Comparison of ENCODE assay signal across 8 mouse cellular contexts in genomic region chr5:35313231-35313821, GRCm38 (mm10). TPM values are rescaled to one million over a fixed set of nuclear protein-coding genes. Genes with fewer than 3 reads are reported as not detected.
DNase-seq lines count a peak whose midpoint lies in the region; ATAC-seq and TF ChIP-seq lines count a peak whose summit lies in the region.

No protein-coding gene starts in this region.

- POLR2A ChIA-PET in Patski (lab: Charles Lee): no interaction called here

- no peak for TF ChIP-seq EP300 in heart, adult 2 months (IDR thresholded peaks at IDR 0.05; ENCODE audit: insufficient read depth, low read depth, low read length)

- intact Hi-C loops in heart, adult 2 months (cut with DNase I): no loop called here

- H3K4me3 ChIP-seq in heart, adult 2 months: peak overlapping the region; percentile 26
- peak overlapping the region; percentile 24 for H3K4me3 ChIP-seq in forebrain, embryonic 12.5 days (replicated peaks)
- peak overlapping the region; percentile 17; the same call in 1 of the 2 replicates for H3K4me3 ChIP-seq in kidney, postnatal 0 days (replicated peaks; ENCODE audit: low read depth, low read length)
- H3K4me3 ChIP-seq in midbrain, embryonic 14.5 days (replicated peaks; ENCODE audit: low read depth, low read length): peak overlapping the region; percentile 35

- no peak for TF ChIP-seq CTCF in heart, adult 2 months (IDR thresholded peaks at IDR 0.05)
- TF ChIP-seq CTCF in Patski (IDR thresholded peaks at IDR 0.05): no peak
- TF ChIP-seq CTCF in kidney, postnatal 0 days (IDR thresholded peaks at IDR 0.05; ENCODE audit: low read depth): no peak

- ATAC-seq in Patski: no peak
- peak; percentile 69; the same call in 1 of the 2 replicates for ATAC-seq in forebrain, embryonic 12.5 days (ENCODE audit: low FRiP score)
- ATAC-seq in kidney, postnatal 0 days (replicated peaks; ENCODE audit: low FRiP score, low read depth): peak; percentile 65
- peak; percentile 46 for ATAC-seq in midbrain, embryonic 14.5 days (ENCODE audit: low FRiP score, low TSS enrichment)

- in situ Hi-C loops in Patski (cut with MboI; ENCODE audit: low pct_unique_long_range_greater_than_20kb): no loop called here

- H3K36me3 ChIP-seq in heart, adult 2 months (ENCODE audit: control insufficient read depth, insufficient read depth, low read length): no peaks in the 10 kb centered on the region
- H3K36me3 ChIP-seq in forebrain, embryonic 12.5 days (replicated peaks): no peaks in the 10 kb centered on the region
- no peaks in the 10 kb centered on the region for H3K36me3 ChIP-seq in kidney, postnatal 0 days (ENCODE audit: insufficient read depth, low read length)
- H3K36me3 ChIP-seq in midbrain, embryonic 14.5 days (ENCODE audit: control insufficient read depth, insufficient read depth, low read length): no peaks in the 10 kb centered on the region

- no peak overlapping the region for H3K9ac ChIP-seq in heart, adult 2 months (ENCODE audit: low read depth, low read length)
- no peak overlapping the region; the same call in 1 of the 2 replicates for H3K9ac ChIP-seq in forebrain, embryonic 12.5 days
- no peak overlapping the region for H3K9ac ChIP-seq in kidney, postnatal 0 days (ENCODE audit: low read depth, low read length)
- peak overlapping the region; percentile 52 for H3K9ac ChIP-seq in midbrain, embryonic 14.5 days (replicated peaks; ENCODE audit: low read length)

- H3K4me2 ChIP-seq in forebrain, embryonic 12.5 days: peak overlapping the region; percentile 50
- H3K4me2 ChIP-seq in kidney, postnatal 0 days (ENCODE audit: low read length): peak overlapping the region; percentile 52
- H3K4me2 ChIP-seq in midbrain, embryonic 14.5 days (ENCODE audit: low read length): peak overlapping the region; percentile 64

- H3K4me1 ChIP-seq in heart, adult 2 months (ENCODE audit: control insufficient read depth, insufficient read depth, low read length): no peaks in the 10 kb centered on the region
- peaks cover 14% of the 10 kb centered on the region for H3K4me1 ChIP-seq in forebrain, embryonic 12.5 days
- peaks cover 11% of the 10 kb centered on the region; the same call in 1 of the 2 replicates for H3K4me1 ChIP-seq in kidney, postnatal 0 days (replicated peaks; ENCODE audit: insufficient read depth, low read length)
- H3K4me1 ChIP-seq in midbrain, embryonic 14.5 days (ENCODE audit: control insufficient read depth, insufficient read depth, low read length): peaks cover 19% of the 10 kb centered on the region

- DNase-seq in heart, adult 2 months: peak in 1 of 2 experiments; percentile 20
- no peak for DNase-seq in heart, postnatal 4 days
- peak; percentile 3 for DNase-seq in Patski (ENCODE audit: low read depth, low spot score)
- peak; percentile 45 for DNase-seq in kidney, postnatal 0 days (ENCODE audit: low spot score)
- DNase-seq in midbrain, embryonic 14.5 days: peak; percentile 85
- DNase-seq in thymus, adult 18-20 months: no peak
- DNase-seq in gastrocnemius, postnatal 10 days: no peak

- CTCF ChIA-PET in Patski (lab: Charles Lee): no interaction called here

- H3K27ac ChIP-seq in heart, adult 2 months: no peak overlapping the region
- H3K27ac ChIP-seq in forebrain, embryonic 12.5 days: no peak overlapping the region
- H3K27ac ChIP-seq in kidney, postnatal 0 days: peak overlapping the region; percentile 71
- H3K27ac ChIP-seq in midbrain, embryonic 14.5 days (replicated peaks; ENCODE audit: low read depth, low read length): no peak overlapping the region

- TF ChIP-seq POLR2A in heart, adult 2 months (IDR thresholded peaks at IDR 0.05; ENCODE audit: insufficient read depth, low read depth, low read length): no peak

- WGBS in heart, adult 2 months: under 1% methylated on average over 21 of the region's 21 CpGs
- WGBS in forebrain, embryonic 12.5 days: 2% methylated on average over 21 of the region's 21 CpGs
- WGBS in kidney, postnatal 0 days: 1% methylated on average over 21 of the region's 21 CpGs
- WGBS in midbrain, embryonic 14.5 days: 0% methylated on average over 21 of the region's 21 CpGs

- H3K27me3 ChIP-seq in heart, adult 2 months (ENCODE audit: control insufficient read depth, insufficient read depth, low read length): no peaks in the 10 kb centered on the region; the same call in 1 of the 2 replicates
- peaks cover 15% of the 10 kb centered on the region for H3K27me3 ChIP-seq in Patski
- peaks cover 50% of the 10 kb centered on the region for H3K27me3 ChIP-seq in forebrain, embryonic 12.5 days
- H3K27me3 ChIP-seq in kidney, postnatal 0 days (ENCODE audit: insufficient read depth, low read length): no peaks in the 10 kb centered on the region
- no peaks in the 10 kb centered on the region for H3K27me3 ChIP-seq in midbrain, embryonic 14.5 days (ENCODE audit: control insufficient read depth, insufficient read depth, low read length)

- H3K79me2 ChIP-seq in heart, adult 2 months (replicated peaks; ENCODE audit: control insufficient read depth, insufficient read depth, low read length): no peaks in the 10 kb centered on the region

- H3K9me3 ChIP-seq in forebrain, embryonic 12.5 days: no peaks in the 10 kb centered on the region
- no peaks in the 10 kb centered on the region for H3K9me3 ChIP-seq in kidney, postnatal 0 days (replicated peaks; ENCODE audit: low read length)
- H3K9me3 ChIP-seq in midbrain, embryonic 14.5 days (ENCODE audit: control insufficient read depth, low read length): no peaks in the 10 kb centered on the region

RNA-seq across cellular contexts. Expression of gene Adra2c, which starts 35.2 kb away (rescaled TPM):
- under 1 TPM; 0.43 to 0.52 TPM for total RNA-seq in heart, adult 2 months (2021)
- 0.23 and 0.43 TPM in 2 replicates for polyA plus RNA-seq in heart, adult 2 months (2012; rRNA removed)
- total RNA-seq in heart, postnatal 4 days (2021): under 1 TPM; 0.14 to 0.29 TPM
- polyA plus RNA-seq in Patski (2021): 0.01 TPM
- polyA plus RNA-seq in forebrain, embryonic 12.5 days (2016; fragmentation: Nextera tagmentation; extraction: Ambion mirVana): 0.10 TPM in 1 of 2 replicates, not detected in the other
- 0.21 and 0.24 TPM in 2 replicates for polyA plus RNA-seq in kidney, postnatal 0 days (2015; fragmentation: Nextera tagmentation; extraction: Ambion mirVana)
- 0.46 and 0.50 TPM in 2 replicates for polyA plus RNA-seq in midbrain, embryonic 14.5 days (2014; fragmentation: Nextera tagmentation; extraction: Ambion mirVana)
- total RNA-seq in gastrocnemius, postnatal 10 days (2021): under 1 TPM; 0.14 to 0.18 TPM

Comparison
In these comparisons a context has a peak if more than half of its experiments do, and no peak if none do; other contexts are left out.
1. DNase-seq: peak in Patski (single experiment), kidney, postnatal 0 days (single experiment) and midbrain, embryonic 14.5 days (single experiment); none in heart, postnatal 4 days (single experiment), thymus, adult 18-20 months (0 of 2) and gastrocnemius, postnatal 10 days (single experiment).
2. Peak in every context shown above with its lines, with median percentiles within 50 percentile points of each other: H3K4me3 ChIP-seq and H3K4me2 ChIP-seq.